Mouse (Mus musculus): Measurements from ENCODE around the gene Ank3. TPM values are rescaled to one million over a fixed set of nuclear protein-coding genes. Genes with fewer than 3 reads are reported as not detected.

The Ank3 gene
- polyA plus RNA-seq, 1 experiment from 2014 or later: 86.7 TPM

- Histone ChIP-seq H3K4me3 (ENCODE audit: low read depth, low read length) (no peak overlapping the region), H3K9me3 (replicated peaks; ENCODE audit: control insufficient read depth, low read length, poor library complexity, severe bottlenecking) (no peaks in the 10 kb centered on the region), H3K4me1 (ENCODE audit: control insufficient read depth, insufficient read depth, low read length) (peaks cover 19% of the 10 kb centered on the region), H3K27me3 (ENCODE audit: control insufficient read depth, insufficient read depth, low read depth, low read length) (no peaks in the 10 kb centered on the region), H3K9ac (ENCODE audit: low read depth, low read length) (no peak overlapping the region), H3K4me2 (ENCODE audit: low read length) (no peak overlapping the region), H3K27ac (ENCODE audit: low read length) (peak overlapping the region; percentile 82), H3K36me3 (ENCODE audit: control insufficient read depth, insufficient read depth, low read length) (no peaks in the 10 kb centered on the region)
- no peak for ATAC-seq
- 94% methylated on average over 9 of the region's 9 CpGs for WGBS
Observed at GRCm38 (mm10) chr10:69858011-69858410, 459.4 kb downstream of the Ank3 start.

- Histone ChIP-seq H3K27me3 (ENCODE audit: control insufficient read depth, insufficient read depth, low read depth, low read length) (no peaks in the 10 kb centered on the region), H3K4me2 (ENCODE audit: low read length) (no peak overlapping the region), H3K36me3 (ENCODE audit: control insufficient read depth, insufficient read depth, low read length) (no peaks in the 10 kb centered on the region), H3K27ac (ENCODE audit: low read length) (peak overlapping the region; percentile 82), H3K4me3 (ENCODE audit: low read depth, low read length) (no peak overlapping the region), H3K9me3 (replicated peaks; ENCODE audit: control insufficient read depth, low read length, poor library complexity, severe bottlenecking) (no peaks in the 10 kb centered on the region), H3K9ac (ENCODE audit: low read depth, low read length) (no peak overlapping the region), H3K4me1 (ENCODE audit: control insufficient read depth, insufficient read depth, low read length) (peaks cover 19% of the 10 kb centered on the region)
- peak; percentile 89 for ATAC-seq
- WGBS: 12% methylated on average over 4 of the region's 4 CpGs
Observed at GRCm38 (mm10) chr10:69858897-69859605, 460.5 kb downstream of the Ank3 start.

- WGBS: 71% methylated on average over 7 of the region's 7 CpGs
- H3K4me2 ChIP-seq (ENCODE audit: low read length): no peak overlapping the region
- H3K9ac ChIP-seq (ENCODE audit: low read depth, low read length): no peak overlapping the region
- no peaks in the 10 kb centered on the region for H3K9me3 ChIP-seq (replicated peaks; ENCODE audit: control insufficient read depth, low read length, poor library complexity, severe bottlenecking)
- H3K4me3 ChIP-seq (ENCODE audit: low read depth, low read length): no peak overlapping the region
- H3K36me3 ChIP-seq (ENCODE audit: control insufficient read depth, insufficient read depth, low read length): no peaks in the 10 kb centered on the region
- H3K4me1 ChIP-seq (ENCODE audit: control insufficient read depth, insufficient read depth, low read length): peaks cover 19% of the 10 kb centered on the region
- ATAC-seq: no peak
- H3K27me3 ChIP-seq (ENCODE audit: control insufficient read depth, insufficient read depth, low read depth, low read length): no peaks in the 10 kb centered on the region
- no peak overlapping the region; the same call in 1 of the 2 replicates for H3K27ac ChIP-seq (ENCODE audit: low read length)
Observed at GRCm38 (mm10) chr10:69859848-69860479, 461.4 kb downstream of the Ank3 start.

- no peaks in the 10 kb centered on the region for H3K27me3 ChIP-seq (ENCODE audit: control insufficient read depth, insufficient read depth, low read depth, low read length)
- H3K9ac ChIP-seq (ENCODE audit: low read depth, low read length): no peak overlapping the region
- no peak overlapping the region for H3K4me2 ChIP-seq (ENCODE audit: low read length)
- H3K36me3 ChIP-seq (ENCODE audit: control insufficient read depth, insufficient read depth, low read length): no peaks in the 10 kb centered on the region
- H3K9me3 ChIP-seq (replicated peaks; ENCODE audit: control insufficient read depth, low read length, poor library complexity, severe bottlenecking): no peaks in the 10 kb centered on the region
- H3K27ac ChIP-seq (ENCODE audit: low read length): no peak overlapping the region
- H3K4me3 ChIP-seq (ENCODE audit: low read depth, low read length): no peak overlapping the region
- peaks cover 22% of the 10 kb centered on the region for H3K4me1 ChIP-seq (ENCODE audit: control insufficient read depth, insufficient read depth, low read length)
- 68% methylated on average over 8 of the region's 8 CpGs for WGBS
- ATAC-seq: no peak
Observed at GRCm38 (mm10) chr10:69862829-69863228, 464.3 kb downstream of the Ank3 start.

- no peak overlapping the region for H3K9ac ChIP-seq (ENCODE audit: low read depth, low read length)
- no peaks in the 10 kb centered on the region for H3K27me3 ChIP-seq (ENCODE audit: control insufficient read depth, insufficient read depth, low read depth, low read length)
- H3K4me1 ChIP-seq (ENCODE audit: control insufficient read depth, insufficient read depth, low read length): peaks cover 3% of the 10 kb centered on the region; the same call in 1 of the 2 replicates
- no peak overlapping the region for H3K4me3 ChIP-seq (ENCODE audit: low read depth, low read length)
- H3K4me2 ChIP-seq (ENCODE audit: low read length): no peak overlapping the region
- 6% methylated on average over 5 of the region's 5 CpGs for WGBS
- no peak overlapping the region for H3K27ac ChIP-seq (ENCODE audit: low read length)
- no peaks in the 10 kb centered on the region for H3K9me3 ChIP-seq (replicated peaks; ENCODE audit: control insufficient read depth, low read length, poor library complexity, severe bottlenecking)
- peaks cover 15% of the 10 kb centered on the region for H3K36me3 ChIP-seq (ENCODE audit: control insufficient read depth, insufficient read depth, low read length)
- ATAC-seq: no peak
Observed at GRCm38 (mm10) chr10:69870348-69870747, 471.8 kb downstream of the Ank3 start.

GRCm38 (mm10) chr10:69870947-69871346, 472.4 kb downstream of the Ank3 start:
- WGBS: 82% methylated on average over 14 of the region's 14 CpGs
- no peak overlapping the region for H3K4me2 ChIP-seq (ENCODE audit: low read length)
- no peak for ATAC-seq

GRCm38 (mm10) chr10:69872182-69872741, 473.7 kb downstream of the Ank3 start:
- no peaks in the 10 kb centered on the region for H3K27me3 ChIP-seq (ENCODE audit: control insufficient read depth, insufficient read depth, low read depth, low read length)
- 61% methylated on average over 10 of the region's 10 CpGs for WGBS
- no peak overlapping the region for H3K4me2 ChIP-seq (ENCODE audit: low read length)
- no peaks in the 10 kb centered on the region for H3K9me3 ChIP-seq (replicated peaks; ENCODE audit: control insufficient read depth, low read length, poor library complexity, severe bottlenecking)
- H3K27ac ChIP-seq (ENCODE audit: low read length): no peak overlapping the region
- H3K36me3 ChIP-seq (ENCODE audit: control insufficient read depth, insufficient read depth, low read length): peaks cover 18% of the 10 kb centered on the region
- no peak for ATAC-seq
- no peak overlapping the region for H3K4me3 ChIP-seq (ENCODE audit: low read depth, low read length)
- H3K9ac ChIP-seq (ENCODE audit: low read depth, low read length): no peak overlapping the region
- H3K4me1 ChIP-seq (ENCODE audit: control insufficient read depth, insufficient read depth, low read length): no peaks in the 10 kb centered on the region

More at GRCm38 (mm10) chr10:69870947-69871346, 472.4 kb downstream of the Ank3 start:
- H3K4me1 ChIP-seq (ENCODE audit: control insufficient read depth, insufficient read depth, low read length): peaks cover 2% of the 10 kb centered on the region; the same call in 1 of the 2 replicates
- H3K27me3 ChIP-seq (ENCODE audit: control insufficient read depth, insufficient read depth, low read depth, low read length): no peaks in the 10 kb centered on the region
- no peak overlapping the region for H3K27ac ChIP-seq (ENCODE audit: low read length)
- H3K9me3 ChIP-seq (replicated peaks; ENCODE audit: control insufficient read depth, low read length, poor library complexity, severe bottlenecking): no peaks in the 10 kb centered on the region
- H3K36me3 ChIP-seq (ENCODE audit: control insufficient read depth, insufficient read depth, low read length): peaks cover 15% of the 10 kb centered on the region
- no peak overlapping the region for H3K9ac ChIP-seq (ENCODE audit: low read depth, low read length)
- no peak overlapping the region for H3K4me3 ChIP-seq (ENCODE audit: low read depth, low read length)

GRCm38 (mm10) chr10:69872892-69873291, 474.3 kb downstream of the Ank3 start:
- ATAC-seq: no peak
- Histone ChIP-seq H3K9me3 (replicated peaks; ENCODE audit: control insufficient read depth, low read length, poor library complexity, severe bottlenecking) (no peaks in the 10 kb centered on the region), H3K36me3 (ENCODE audit: control insufficient read depth, insufficient read depth, low read length) (peaks cover 18% of the 10 kb centered on the region), H3K27me3 (ENCODE audit: control insufficient read depth, insufficient read depth, low read depth, low read length) (no peaks in the 10 kb centered on the region), H3K27ac (ENCODE audit: low read length) (no peak overlapping the region), H3K9ac (ENCODE audit: low read depth, low read length) (no peak overlapping the region), H3K4me2 (ENCODE audit: low read length) (no peak overlapping the region), H3K4me3 (ENCODE audit: low read depth, low read length) (no peak overlapping the region), H3K4me1 (ENCODE audit: control insufficient read depth, insufficient read depth, low read length) (no peaks in the 10 kb centered on the region)
- 82% methylated on average over 5 of the region's 5 CpGs for WGBS

GRCm38 (mm10) chr10:69874806-69875205, 476.2 kb downstream of the Ank3 start:
- Histone ChIP-seq H3K36me3 (ENCODE audit: control insufficient read depth, insufficient read depth, low read length) (peaks cover 16% of the 10 kb centered on the region), H3K27ac (ENCODE audit: low read length) (no peak overlapping the region), H3K4me1 (ENCODE audit: control insufficient read depth, insufficient read depth, low read length) (no peaks in the 10 kb centered on the region), H3K9ac (ENCODE audit: low read depth, low read length) (no peak overlapping the region), H3K9me3 (replicated peaks; ENCODE audit: control insufficient read depth, low read length, poor library complexity, severe bottlenecking) (no peaks in the 10 kb centered on the region), H3K4me3 (ENCODE audit: low read depth, low read length) (no peak overlapping the region), H3K4me2 (ENCODE audit: low read length) (no peak overlapping the region), H3K27me3 (ENCODE audit: control insufficient read depth, insufficient read depth, low read depth, low read length) (no peaks in the 10 kb centered on the region)
- ATAC-seq: no peak
- WGBS: 78% methylated on average over 14 of the region's 14 CpGs
